Mouse (Mus musculus) ovary, postnatal 36 days (tissue): ENCODE measurements at regions not wholly inside any gene's neighbourhood (a gene's known extent, or its start where the extent isn't known, plus 50 kb on each side); places are given as distances from the start of the nearest gene placed in this dataset.

ENCODE experiments used
- DNase-seq: peaks from one replicate; pipeline ENCODE4 v3.0.0; 2022; ENCODE audit warnings: low spot score, mixed read lengths

DNA sequence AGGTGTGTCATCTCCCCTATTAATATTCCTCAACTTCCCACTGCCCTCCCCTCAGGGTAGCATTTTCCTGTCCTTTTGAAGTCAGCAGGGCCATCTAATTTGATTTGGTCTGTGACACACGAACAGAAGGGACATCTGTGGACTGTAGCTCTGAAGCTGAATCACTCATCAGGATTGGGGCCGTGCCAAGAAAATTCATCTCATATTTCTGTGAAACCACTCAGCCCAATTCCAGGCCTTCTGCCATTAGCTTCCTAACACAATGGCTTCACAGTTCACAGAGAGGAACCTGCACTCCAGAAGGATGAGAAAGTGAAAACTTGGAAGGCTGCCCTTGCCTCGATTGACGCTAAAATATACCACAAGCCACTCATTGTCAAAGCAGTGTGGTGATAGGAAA, 86.1 kb downstream of the Abhd5 start:
- no peak for DNase-seq

DNA sequence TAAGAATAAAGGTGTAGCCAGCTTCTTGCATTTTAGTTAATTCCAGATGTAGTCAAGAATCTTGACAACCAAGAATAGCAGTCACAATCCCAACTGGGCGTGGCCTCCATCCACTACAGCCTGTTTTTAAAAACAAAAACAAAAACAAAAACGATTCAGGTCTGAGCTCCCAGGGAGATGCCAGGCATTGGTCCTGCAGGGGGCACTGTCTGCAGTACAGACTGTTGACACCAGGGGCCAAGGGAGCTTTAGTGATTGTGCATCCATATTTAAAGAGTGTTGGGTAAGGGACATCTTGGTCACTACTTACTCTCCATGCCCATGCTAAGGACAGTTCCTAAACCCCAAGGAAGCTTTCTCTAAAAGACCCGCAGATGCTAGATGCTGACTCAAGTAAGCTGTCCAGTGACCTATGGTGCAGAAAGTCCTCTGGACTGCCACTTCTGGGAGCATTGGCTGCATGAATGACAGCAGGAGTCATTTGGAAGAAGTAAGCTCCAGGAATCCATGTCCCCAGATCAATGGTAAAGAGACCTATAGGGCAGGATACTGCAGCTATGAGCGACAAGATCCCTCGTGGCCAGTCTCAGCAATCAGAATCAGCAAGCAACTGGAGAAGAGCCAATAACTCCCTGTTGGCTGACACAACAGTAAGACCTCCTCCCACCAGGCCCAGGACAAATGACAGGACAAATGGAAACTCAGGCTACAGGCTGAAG, 95.1 kb downstream of the Abhd5 start:
- no peak for DNase-seq

DNA sequence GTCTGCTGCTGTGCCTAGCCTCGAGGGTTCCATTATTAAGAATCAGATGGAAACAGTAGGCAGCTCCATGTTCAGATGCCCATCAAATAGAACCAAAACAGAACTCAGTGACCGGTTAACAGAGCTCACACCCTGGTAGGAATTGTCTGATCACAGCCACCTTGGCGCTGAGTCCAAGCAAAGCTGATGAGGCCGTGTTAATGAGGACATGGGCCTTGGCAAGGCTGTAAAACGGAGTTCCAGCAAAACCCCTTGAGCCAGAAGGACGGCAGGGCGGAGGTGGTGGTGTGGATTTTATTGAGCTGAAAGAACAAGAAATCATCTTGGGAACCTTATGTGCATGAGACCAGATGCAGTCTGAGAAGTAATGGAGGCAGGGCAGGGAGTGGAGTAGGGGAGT, 96.2 kb downstream of the Abhd5 start:
- DNase-seq: no peak

DNA sequence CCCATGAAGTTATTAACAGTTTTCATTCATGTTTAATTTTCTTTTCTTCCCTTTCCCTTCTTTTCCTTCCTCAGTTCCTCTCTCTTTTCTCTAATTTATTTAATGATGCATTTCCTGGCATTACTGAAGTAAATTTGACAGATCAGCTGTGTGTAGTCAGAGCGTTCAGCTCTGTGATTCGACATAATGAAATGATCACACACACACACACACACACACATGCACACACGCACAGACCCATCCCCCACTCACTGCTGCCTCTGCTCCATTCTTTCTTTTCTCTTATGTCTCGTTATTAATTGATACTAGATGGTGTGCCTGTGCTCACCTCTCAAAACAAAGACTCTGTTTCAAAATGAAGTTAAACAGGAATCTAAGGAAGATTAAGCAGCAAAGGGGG, 96.9 kb downstream of the Abhd5 start:
- no peak for DNase-seq

DNA sequence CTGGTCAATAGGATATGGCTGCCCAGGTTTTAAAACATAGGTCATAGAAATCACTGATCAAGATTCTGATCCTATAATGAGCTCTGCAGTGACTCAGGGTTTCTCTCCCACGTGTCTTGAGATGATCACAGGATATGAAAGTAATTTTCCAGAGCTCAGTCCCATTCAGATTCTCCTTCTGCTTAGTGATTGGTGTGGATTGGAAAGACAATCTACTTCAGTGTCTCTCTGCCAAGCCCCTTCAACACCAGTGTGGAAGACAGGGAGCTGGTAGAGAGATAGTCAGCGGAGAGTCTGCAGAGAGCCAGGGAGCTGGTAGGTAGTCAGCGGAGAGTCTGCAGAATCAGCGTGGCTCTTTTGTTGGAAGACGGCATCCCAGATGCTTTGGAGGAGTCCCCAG, 99.1 kb downstream of the Abhd5 start:
- no peak for DNase-seq

DNA sequence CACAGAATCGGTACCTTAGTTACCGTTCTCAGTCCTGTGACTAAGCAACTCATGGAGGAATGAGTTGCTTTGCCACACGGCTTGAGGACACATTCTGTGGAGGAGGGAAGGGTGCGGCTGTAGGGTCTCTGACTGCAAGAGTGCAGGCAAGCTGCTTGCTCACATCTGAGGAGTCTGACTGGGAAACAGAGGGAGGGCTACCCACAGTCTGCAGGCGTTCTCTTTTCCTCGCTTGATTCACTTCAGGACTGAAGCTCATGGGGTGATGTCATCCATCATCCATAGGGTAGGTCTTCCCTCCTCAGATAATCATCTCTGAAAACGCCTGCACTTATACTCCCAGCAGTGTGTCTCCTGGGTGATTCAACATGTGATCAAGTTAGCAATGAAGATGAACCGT, 103.9 kb downstream of the Abhd5 start:
- DNase-seq: no peak

DNA sequence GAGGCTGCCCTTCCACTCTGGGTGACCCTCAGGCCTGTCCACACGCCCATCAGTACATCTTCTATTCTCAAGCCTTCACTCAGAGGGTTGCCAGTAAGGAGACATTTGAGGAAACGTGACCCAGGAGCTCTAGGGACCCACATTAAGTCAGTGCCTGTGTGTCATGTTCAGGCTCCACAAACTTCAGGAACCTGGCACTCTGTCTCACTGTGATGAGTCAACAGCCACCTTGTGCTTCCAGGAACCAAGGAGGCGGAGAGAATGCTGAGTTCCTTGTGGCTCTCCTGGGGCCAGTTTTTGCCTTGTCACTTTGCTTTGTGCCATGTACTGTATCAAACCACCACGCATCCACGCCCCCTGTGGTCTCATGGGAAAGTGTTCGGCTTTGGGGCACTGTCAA, 104.4 kb downstream of the Abhd5 start:
- DNase-seq: no peak

DNA sequence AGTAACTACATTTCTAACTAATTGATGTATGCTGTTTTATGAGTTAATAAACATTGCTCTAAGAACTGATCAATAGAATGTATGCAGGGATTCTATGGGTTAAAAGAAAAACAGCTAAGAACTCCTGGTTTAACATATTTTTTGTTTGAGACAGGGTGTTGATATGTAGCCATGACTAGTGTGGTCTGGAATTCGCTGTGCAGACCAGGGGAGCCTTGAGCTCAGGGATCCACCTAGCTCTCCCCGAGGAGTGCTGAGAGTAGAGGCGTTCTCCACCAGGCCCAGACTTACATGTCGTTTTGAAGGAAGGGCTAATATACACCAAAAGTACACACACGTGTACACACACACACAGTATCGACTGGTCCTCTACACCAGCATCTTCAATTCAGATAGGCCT, 108.1 kb downstream of the Abhd5 start:
- no peak for DNase-seq

DNA sequence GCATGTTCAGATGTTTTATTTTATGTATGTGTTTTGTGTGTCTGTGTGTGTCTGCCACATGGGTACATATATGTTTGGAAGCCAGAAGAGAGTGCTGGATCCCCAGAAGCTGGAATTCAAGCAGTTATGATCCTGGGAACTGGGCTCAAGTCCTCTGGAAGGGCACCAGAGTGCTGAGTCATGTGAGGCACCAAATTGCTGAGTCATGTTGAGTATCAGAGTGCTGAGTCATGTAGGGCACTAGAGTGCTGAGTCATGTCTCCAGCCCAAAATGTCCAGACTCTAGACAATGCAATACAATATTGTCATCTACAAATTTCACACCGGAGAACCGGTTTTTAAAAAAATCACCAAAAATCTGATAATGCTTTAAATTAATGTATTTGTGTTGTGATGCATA, 120.1 kb downstream of the Abhd5 start:
- no peak for DNase-seq

DNA sequence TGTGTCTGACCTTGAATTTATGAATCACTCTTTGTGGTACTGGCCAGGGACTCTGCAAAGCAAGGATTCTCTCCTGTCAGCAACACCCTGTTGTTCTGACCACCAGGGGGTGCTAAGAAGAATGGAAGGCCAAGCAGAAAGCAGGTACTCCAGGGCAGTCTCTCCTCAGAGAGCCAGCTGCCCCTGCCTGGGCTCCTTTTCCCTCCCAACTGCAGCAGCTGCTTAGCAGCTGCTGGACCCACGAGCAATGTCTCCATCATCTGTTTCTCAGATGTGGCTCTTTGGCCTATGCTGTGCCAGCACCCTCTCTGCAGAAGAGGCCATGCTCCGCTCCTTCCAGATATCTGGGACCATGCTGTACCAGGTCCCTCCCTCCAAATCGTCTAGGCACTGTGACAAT, 124.9 kb downstream of the Abhd5 start:
- peak; percentile 31 for DNase-seq

DNA sequence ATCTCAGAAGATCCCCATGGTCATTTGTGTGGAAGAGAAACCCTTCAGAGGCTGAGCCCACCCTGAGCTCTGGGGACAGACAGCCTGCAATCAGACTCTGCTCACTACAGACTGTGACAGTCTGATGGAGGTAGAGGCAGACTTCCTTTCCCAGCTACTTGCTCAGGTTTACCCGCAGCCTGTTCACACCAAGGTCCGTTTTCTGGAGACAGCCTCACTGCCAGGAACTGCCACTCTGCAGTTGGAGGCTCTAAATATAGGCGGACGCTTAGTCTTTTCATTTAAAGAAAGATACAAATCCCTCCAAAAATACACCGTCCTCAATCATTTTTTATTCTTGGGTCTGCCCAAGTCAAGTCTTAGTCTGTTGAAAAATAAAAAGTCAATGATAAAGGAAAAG, 135.6 kb downstream of the Abhd5 start:
- DNase-seq: no peak

DNA sequence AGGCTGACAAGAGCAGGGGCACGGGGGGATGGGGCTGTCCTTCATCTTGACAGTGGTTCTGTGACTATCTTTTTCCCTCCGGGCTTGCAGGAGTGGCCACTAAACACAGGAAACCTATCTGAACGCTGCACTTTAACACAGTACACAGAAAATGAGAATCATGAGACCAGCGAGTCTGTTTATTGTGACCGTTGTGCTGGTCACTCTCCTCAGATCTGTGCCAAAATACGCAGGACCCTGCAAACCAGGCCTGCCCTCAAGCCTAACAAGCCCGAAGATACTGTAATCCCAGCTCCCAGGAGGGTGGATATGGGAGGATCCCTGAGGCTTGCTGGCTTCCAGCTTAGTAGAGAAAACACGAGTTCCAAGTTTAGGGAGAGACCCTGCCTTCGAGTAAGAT, 143.3 kb downstream of the Abhd5 start:
- no peak for DNase-seq

DNA sequence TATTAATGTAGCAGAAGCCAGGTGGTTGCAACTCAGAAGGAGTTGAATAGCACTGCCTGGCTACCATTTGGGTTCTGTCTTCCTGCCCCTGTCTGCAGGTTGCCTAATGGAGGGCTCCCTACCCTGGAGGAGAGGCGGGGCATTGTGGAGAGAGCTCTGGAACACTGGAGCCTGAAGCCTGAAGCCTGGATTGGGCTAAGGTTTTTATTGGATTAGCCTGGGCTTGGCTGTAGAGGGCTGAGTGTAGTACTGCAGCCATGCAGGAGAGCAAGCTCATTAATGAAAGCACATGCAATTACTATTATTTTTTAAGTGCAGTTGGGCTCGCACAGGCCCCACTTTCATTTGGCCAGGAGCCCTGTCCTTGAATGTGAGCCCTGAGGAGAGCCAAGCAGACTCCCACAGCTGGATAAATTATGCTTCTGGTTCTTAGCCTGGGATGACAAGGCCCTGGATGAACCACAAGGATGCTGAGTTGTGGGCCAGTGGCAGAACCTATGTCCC, 145.1 kb downstream of the Abhd5 start:
- DNase-seq: peak; percentile 16

DNA sequence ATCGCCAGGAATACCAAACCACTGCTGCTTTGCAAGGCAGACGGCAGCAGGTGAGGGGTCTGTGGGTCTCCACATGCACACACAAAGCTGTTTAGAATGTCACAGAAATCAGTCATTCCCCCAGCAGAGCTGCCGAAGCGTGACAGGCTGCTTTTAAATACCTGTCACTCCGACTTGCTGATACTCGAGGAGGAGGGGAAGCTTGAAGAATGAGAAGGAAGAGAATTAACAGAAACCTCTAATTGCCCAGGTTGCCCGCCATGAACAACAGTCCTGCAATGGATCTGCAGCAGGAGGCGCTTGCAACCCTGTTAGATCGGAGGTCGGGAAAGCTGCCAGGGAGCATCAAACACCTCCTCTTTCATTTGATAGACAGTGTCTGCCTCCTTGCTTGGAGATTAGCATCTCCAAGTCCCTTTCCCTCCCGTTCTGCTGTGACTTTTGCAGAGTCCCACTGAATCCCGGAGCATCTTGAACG, 150.5 kb downstream of the Abhd5 start:
- no peak for DNase-seq

DNA sequence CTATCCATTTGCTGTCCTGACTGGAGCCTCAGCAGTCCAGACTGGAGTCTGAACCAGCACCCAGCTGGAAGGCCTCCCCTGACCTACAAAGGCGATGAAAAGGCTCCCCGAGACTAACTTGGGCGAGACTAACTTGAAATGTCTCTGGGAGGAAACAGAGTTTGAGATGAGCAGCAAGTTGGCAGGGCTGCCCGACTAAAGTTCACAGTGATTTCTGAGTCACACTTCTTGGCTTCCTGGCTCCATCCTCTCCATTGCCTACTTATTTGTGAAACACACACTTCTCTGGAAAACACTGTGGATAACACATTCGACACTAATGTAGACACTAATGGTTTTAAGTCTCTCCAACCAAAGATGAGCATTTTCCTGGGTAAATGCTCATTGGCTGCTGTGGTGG, 170.2 kb downstream of the Abhd5 start:
- DNase-seq: no peak

DNA sequence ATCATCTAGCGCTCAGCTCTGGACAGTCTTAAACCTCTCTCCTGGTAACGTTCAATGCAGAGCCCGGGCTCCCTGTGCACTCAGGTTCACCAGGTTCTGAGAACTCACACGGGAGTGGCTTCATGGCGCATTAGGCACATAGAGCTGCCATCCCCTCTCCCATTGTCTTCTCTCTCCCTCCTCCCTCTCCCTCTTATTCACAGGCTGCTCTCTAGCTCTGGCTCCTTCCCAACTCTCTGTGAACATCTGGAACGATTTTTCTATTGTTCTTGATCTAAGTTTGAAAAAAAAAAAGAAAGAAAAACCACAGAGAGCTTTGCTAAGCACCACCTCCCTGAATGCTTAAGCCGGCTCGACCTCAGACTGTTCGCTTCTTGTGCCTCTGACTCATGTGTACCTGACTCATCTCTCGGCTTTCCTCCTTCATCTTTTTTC, 174.2 kb downstream of the Abhd5 start:
- no peak for DNase-seq

DNA sequence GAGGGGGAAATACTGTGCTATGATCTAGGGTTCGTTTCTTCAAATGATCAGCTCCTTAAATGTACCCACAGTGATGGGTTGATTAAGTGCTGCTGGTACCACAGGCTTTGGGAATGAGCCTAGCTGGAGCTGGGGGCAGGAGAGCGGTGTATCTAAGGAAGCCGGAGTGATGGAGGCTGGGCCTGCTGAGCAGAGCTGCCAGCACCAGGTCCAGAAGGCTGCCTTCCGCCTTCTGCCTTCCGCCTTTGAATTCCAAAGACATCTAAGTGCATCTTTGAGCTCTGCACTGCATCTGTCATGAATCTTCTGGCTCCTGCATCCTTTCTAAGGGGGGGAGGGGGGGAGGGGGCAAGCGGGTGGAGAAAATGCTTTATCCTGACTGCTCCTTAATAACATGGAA, 176.9 kb downstream of the Abhd5 start:
- no peak for DNase-seq

DNA sequence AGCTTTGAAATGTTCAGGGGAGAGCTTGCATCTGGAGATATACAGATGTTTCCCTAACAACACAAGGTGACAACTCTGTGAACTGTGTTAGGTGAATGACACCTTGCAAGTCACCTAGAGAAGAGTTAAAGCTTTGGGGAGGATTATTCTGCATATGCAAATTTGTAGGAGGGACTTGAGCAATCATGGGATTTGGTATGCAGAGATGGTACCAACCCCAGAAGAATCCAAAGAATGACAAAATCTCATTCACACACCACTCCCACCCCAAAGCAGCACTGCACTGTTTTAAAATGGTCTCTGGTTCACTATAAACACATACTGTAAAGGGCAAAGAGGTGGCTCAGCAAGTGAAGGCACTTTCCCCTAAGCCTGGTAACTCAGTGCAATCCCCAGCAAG, 178.3 kb downstream of the Abhd5 start:
- no peak for DNase-seq

DNA sequence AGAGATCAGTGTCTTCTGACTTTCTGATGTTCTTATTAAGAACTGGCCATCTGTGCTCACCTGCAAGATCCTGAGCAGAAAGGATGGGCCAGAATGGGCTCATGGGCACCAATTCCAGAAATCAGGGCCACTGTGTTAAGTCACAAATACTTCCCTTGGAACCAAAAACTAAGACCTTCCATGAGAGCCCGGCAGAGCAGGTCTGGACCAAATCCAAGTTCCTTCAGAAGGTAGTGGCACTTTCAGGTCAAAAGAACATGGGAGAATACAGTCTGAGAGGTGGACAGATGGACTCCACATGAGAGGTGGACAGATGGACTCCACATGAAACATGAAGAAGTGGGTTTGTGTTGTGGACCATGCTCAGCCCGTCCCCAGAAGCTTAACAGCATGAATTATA, 180.4 kb downstream of the Abhd5 start:
- no peak for DNase-seq

DNA sequence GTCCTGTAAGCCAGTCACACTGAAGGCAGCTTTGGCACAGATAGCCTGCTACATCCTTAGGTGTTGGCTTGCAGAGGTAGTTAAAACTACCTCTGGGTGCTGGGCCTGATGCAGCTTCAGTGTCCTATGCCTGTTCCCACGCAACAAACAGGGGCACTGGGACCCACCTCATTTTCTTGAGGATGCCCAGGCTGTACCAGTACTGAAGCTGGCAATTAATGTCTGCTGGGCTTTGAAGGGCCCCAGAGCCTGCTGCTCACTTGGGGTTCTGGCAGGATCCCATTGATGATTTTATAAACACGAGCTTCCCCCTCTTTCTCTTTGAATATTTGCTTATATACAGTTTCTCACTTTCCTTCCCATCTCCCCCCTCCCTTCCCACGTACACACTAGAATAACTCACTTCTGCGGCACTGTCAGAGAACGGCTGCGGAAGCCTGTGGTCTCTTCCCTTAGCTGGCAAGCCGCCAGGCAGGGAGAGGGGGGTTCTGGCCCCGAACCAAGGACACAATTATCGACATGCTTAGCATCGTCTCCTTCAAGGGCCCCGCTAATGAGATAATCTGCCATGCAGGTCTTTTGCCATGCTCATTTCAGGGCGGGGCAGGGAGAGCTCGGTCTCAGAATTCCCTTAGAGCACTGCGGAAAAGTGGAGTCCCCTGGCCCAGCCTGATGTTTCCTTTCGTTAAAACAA, 182.9 kb downstream of the Abhd5 start:
- DNase-seq: peak; percentile 69

DNA sequence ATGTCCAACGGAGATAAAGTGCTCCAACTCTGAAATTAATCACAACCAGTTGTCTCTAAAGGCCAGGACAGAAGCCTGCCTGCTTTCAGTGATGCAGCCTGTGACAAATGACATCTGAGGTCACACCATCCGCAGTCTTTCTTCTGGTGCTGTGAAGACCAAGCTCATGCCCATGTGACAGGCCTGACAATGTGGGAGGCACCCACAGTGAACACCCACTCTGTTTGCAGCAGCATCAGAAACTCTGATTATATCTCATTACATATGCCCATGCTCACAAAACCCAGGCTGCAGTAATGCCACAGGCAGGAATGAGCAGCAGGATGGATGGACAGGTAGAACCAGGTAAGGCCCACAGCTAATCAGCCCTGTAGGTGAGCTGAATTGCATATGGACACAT, 183.6 kb downstream of the Abhd5 start:
- no peak for DNase-seq

DNA sequence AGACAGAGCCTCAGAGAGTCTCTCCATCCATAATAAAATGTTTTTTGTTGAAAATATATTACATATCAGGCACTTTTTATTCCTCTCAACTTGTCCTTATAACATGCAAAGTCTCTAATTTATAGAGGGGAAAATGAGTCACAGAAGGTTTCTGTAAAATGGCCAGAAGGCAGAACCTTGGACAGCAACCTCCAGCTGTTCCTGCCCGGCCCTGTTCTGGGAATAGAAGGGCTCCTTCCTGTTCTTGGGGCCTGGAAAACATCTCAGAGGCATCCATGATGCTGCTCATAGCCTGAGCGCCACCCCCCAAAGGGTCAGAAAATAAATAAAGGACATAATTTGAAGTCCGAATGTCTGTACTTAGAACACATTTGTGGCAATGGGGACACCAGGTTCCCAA, 188.7 kb downstream of the Abhd5 start:
- DNase-seq: no peak

DNA sequence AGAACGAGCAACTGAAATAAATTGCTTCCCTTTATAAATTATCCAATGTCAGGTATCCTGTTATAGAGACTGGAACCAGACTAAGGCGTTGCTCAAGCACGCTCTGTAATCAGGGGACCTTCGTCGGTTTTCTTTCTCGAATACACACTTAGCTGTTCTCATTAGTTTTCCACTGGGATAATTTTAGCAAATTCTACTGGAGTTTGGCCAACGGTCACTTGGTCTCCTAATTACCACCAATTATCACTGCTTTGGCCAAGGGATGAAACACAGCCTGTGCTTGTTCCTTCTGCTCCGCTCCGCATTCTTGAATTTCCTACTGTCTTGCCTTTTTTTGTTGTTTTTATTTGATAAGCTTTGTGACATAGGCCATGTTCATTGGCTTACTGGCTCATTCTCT, 191.1 kb upstream of the Topaz1 start:
- no peak for DNase-seq

DNA sequence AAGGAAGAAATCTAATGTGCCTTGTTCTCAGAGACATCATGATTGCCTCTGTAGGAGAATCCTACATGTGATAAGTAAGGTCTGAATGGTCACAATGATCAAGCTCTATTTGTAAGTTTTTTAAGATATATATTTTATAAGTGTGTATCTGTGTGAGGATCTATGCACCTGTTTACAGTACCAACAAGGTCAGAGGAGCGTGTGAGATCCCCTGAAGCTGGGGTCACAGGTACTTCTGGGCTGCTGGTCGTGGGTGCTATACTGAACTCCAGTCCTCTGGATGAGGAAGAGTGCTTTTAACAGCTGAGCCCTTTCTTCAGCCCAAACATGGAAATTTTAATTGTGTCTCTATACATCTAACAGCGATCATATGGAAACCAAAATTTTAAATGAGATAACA, 181.1 kb upstream of the Topaz1 start:
- no peak for DNase-seq
